Mouse (Mus musculus) layer of hippocampus, postnatal 10 days (tissue): Measurements from ENCODE around the gene Ado. TPM values are rescaled to one million over a fixed set of nuclear protein-coding genes. Genes with fewer than 3 reads are reported as not detected.
A peak's percentile ranks its signal among the peaks of the same experiment; 100 is the strongest.

Experiments used
- DNase-seq, 2 experiments: peaks; one replicate each; pipeline ENCODE4 v3.0.0; 2021; ENCODE audit warnings: low spot score in 2 of 2
- long read RNA-seq: library from polyadenylated mRNA; stranded (forward); transcript quantifications from one replicate; pipeline ENCODE4 v2.0.0, GENCODE M21; 2023
- total RNA-seq, 2 experiments: library from RNA; stranded (reverse); gene quantifications; 2 replicates each; pipeline ENCODE4 v1.2.3; 2021

The Ado gene
- 10 to 100 TPM; 38.7 to 39.2 TPM for total RNA-seq
- long read RNA-seq, full-length matches to known transcripts = 20 of 20 reads
- long read RNA-seq, partial matches to known transcripts = 0 of 20 reads
- long read RNA-seq, other reads (novel, unspliced or antisense) = 0 of 20 reads

- DNase-seq = peak; percentile 90 to 95
These were observed at the start of gene Ado for GRCm38 (mm10) chr10:67548877-67549731. Gene Ado (minus strand): TSS chr10:67548955.

GRCm38 (mm10) chr10:67595278-67595677 is 46.5 kb upstream of the Ado start:
- DNase-seq = no peak

- DNase-seq = no peak
These were observed 37.3 kb upstream of the Ado start for GRCm38 (mm10) chr10:67585873-67586610.

- DNase-seq = no peak
These were observed 33.0 kb upstream of the Ado start for GRCm38 (mm10) chr10:67581698-67582285.

GRCm38 (mm10) chr10:67579830-67580229 is 31.1 kb upstream of the Ado start:
- DNase-seq = no peak

GRCm38 (mm10) chr10:67573310-67573709 is 24.6 kb upstream of the Ado start:
- DNase-seq = no peak

GRCm38 (mm10) chr10:67571443-67571842 is 22.7 kb upstream of the Ado start:
- no peak for DNase-seq

GRCm38 (mm10) chr10:67569539-67569938 is 20.8 kb upstream of the Ado start:
- DNase-seq = no peak

- DNase-seq = no peak
These were observed 17.3 kb upstream of the Ado start for GRCm38 (mm10) chr10:67566104-67566503.

GRCm38 (mm10) chr10:67564509-67564908 is 15.8 kb upstream of the Ado start:
- DNase-seq = no peak

- DNase-seq = no peak
These were observed 12.4 kb upstream of the Ado start for GRCm38 (mm10) chr10:67561185-67561584.

GRCm38 (mm10) chr10:67559765-67560394 is 11.1 kb upstream of the Ado start:
- no peak for DNase-seq

- no peak for DNase-seq
These were observed 9.3 kb upstream of the Ado start for GRCm38 (mm10) chr10:67558053-67558452.

GRCm38 (mm10) chr10:67548261-67548854 is 397 bp downstream of the Ado start:
- DNase-seq = peak in 1 of 2 experiments; percentile 67

- no peak for DNase-seq
These were observed 900 bp downstream of the Ado start for GRCm38 (mm10) chr10:67547850-67548260.

GRCm38 (mm10) chr10:67540591-67540990 is 8.2 kb downstream of the Ado start:
- DNase-seq = no peak

- no peak for DNase-seq
These were observed 9.4 kb downstream of the Ado start for GRCm38 (mm10) chr10:67539401-67539730.

- peak; percentile 20 to 30 for DNase-seq
These were observed 10.0 kb downstream of the Ado start for GRCm38 (mm10) chr10:67538585-67539400.

- peak in 1 of 2 experiments; percentile 26 for DNase-seq
These were observed 10.6 kb downstream of the Ado start for GRCm38 (mm10) chr10:67538106-67538505.
